Mouse (Mus musculus) erythroid progenitor cell, adult 5-6 weeks (primary cell): ENCODE measurements around the gene Acvr2b. TPM values are rescaled to one million over a fixed set of nuclear protein-coding genes. Genes with fewer than 3 reads are reported as not detected.
A peak's percentile ranks its signal among the peaks of the same experiment; 100 is the strongest.

Experiments used
- ATAC-seq: replicated peaks from 2 replicates; pipeline ENCODE4 v1.8.0; 2016; ENCODE audit warnings: moderate number of reproducible peaks, mild to moderate bottlenecking, moderate TSS enrichment, inconsistent platforms; ENCODE audit not compliant: poor library complexity, low FRiP score, severe bottlenecking
- total RNA-seq, 2 experiments: library from RNA; stranded (forward) in 1 of 2; stranded (reverse) in 1 of 2; fragments of 150-400 nt in 1 of 2; fragments of 186-747, 209-891 nt in 1 of 2; gene quantifications; 2 replicates each; pipeline versions ENCODE4 v1.2.3 to v1.2.4; 2015 to 2017; ENCODE audit warnings: low replicate concordance in 2 of 2

Acvr2b gene
- total RNA-seq, 2 experiments from 2014 or later = not detected

- no peak for ATAC-seq
Measured at GRCm38 (mm10) chr9:119403236-119403641, 1.3 kb downstream of the Acvr2b start.

- no peak for ATAC-seq
Measured at GRCm38 (mm10) chr9:119404090-119404489, 2.2 kb downstream of the Acvr2b start.

GRCm38 (mm10) chr9:119407884-119408283, 6.0 kb downstream of the Acvr2b start:
- ATAC-seq = no peak

GRCm38 (mm10) chr9:119408898-119409664, 7.2 kb downstream of the Acvr2b start:
- no peak for ATAC-seq

GRCm38 (mm10) chr9:119409864-119410263, 7.9 kb downstream of the Acvr2b start:
- ATAC-seq = no peak

GRCm38 (mm10) chr9:119418025-119418424, 16.1 kb downstream of the Acvr2b start:
- no peak for ATAC-seq

GRCm38 (mm10) chr9:119419852-119420438, 18.0 kb downstream of the Acvr2b start:
- no peak for ATAC-seq

GRCm38 (mm10) chr9:119425217-119425975, 23.5 kb downstream of the Acvr2b start:
- ATAC-seq = no peak

- ATAC-seq = no peak
Measured at GRCm38 (mm10) chr9:119425976-119426415, 24.1 kb downstream of the Acvr2b start.

GRCm38 (mm10) chr9:119426483-119426882, 24.6 kb downstream of the Acvr2b start:
- ATAC-seq = no peak

GRCm38 (mm10) chr9:119430311-119430710, 28.4 kb downstream of the Acvr2b start:
- no peak for ATAC-seq

- ATAC-seq = no peak
Measured at GRCm38 (mm10) chr9:119435855-119436254, 33.9 kb downstream of the Acvr2b start.

GRCm38 (mm10) chr9:119438065-119438464, 36.1 kb downstream of the Acvr2b start:
- no peak for ATAC-seq

GRCm38 (mm10) chr9:119438498-119439000, 36.6 kb downstream of the Acvr2b start:
- no peak for ATAC-seq

- ATAC-seq = peak; percentile 89
Measured at GRCm38 (mm10) chr9:119444738-119445429, 43.0 kb downstream of the Acvr2b start, which contains the start of gene Exog. TSS of gene Exog (plus strand) at chr9:119444943.

- peak; percentile 57; the same call in 1 of the 2 replicates for ATAC-seq
Measured at GRCm38 (mm10) chr9:119445737-119446136, 43.8 kb downstream of the Acvr2b start.

GRCm38 (mm10) chr9:119455967-119456366, 54.0 kb downstream of the Acvr2b start:
- no peak for ATAC-seq

- no peak for ATAC-seq
Measured at GRCm38 (mm10) chr9:119457122-119457521, 55.2 kb downstream of the Acvr2b start.

- ATAC-seq = peak; percentile 82
Measured at GRCm38 (mm10) chr9:119460410-119460809, 58.5 kb downstream of the Acvr2b start.

- no peak for ATAC-seq
Measured at GRCm38 (mm10) chr9:119465056-119465455, 63.1 kb downstream of the Acvr2b start.
